Mouse (Mus musculus) hindbrain, embryonic 14.5 days (tissue): ENCODE results near the gene Cebpe. TPM values are rescaled to one million over a fixed set of nuclear protein-coding genes. Genes with fewer than 3 reads are reported as not detected.

Experiments
- ATAC-seq: fragments of 200-750 bp; cut with Nextera tagmentation; 2 replicates; pipeline ENCODE4 v1.8.0; 2017; ENCODE audit warnings: moderate number of reproducible peaks, mild to moderate bottlenecking, moderate TSS enrichment, moderate library complexity; ENCODE audit not compliant: low FRiP score
- DNase-seq: peaks from one replicate; pipeline ENCODE4 v3.0.0-alpha.2; 2015; ENCODE audit warnings: low spot score
- H3K27ac ChIP-seq: fragments of 300-500 bp; sonication (generic); 2 replicates; pipeline ENCODE4 v1.5.1; 2014; ENCODE audit warnings: mild to moderate bottlenecking, moderate library complexity
- H3K27me3 ChIP-seq: fragments of 300-500 bp; sonication (generic); 2 replicates; pipeline ENCODE4 v1.6.1; 2014; ENCODE audit warnings: mild to moderate bottlenecking, low read length, mixed read lengths; ENCODE audit not compliant: control insufficient read depth, insufficient read depth
- H3K36me3 ChIP-seq: fragments of 300-500 bp; sonication (generic); replicated peaks from 2 replicates; pipeline ENCODE4 v1.6.1; 2014; ENCODE audit not compliant: control insufficient read depth, insufficient read depth
- H3K4me1 ChIP-seq: fragments of 300-500 bp; sonication (generic); replicated peaks from 2 replicates; pipeline ENCODE4 v1.6.1; 2014; ENCODE audit warnings: antibody characterized with exemption, low read length, mixed read lengths; ENCODE audit not compliant: control insufficient read depth, insufficient read depth
- H3K4me2 ChIP-seq: fragments of 300-500 bp; sonication (generic); replicated peaks from 2 replicates; pipeline ENCODE4 v1.6.1; 2014; ENCODE audit warnings: mild to moderate bottlenecking, moderate library complexity
- H3K4me3 ChIP-seq: fragments of 300-500 bp; sonication (generic); replicated peaks from 2 replicates; pipeline ENCODE4 v1.5.1; 2014; ENCODE audit warnings: mild to moderate bottlenecking, low read length
- H3K9ac ChIP-seq: fragments of 300-500 bp; sonication (generic); 2 replicates; pipeline ENCODE4 v1.6.1; 2014
- H3K9me3 ChIP-seq: fragments of 300-500 bp; sonication (generic); 2 replicates; pipeline ENCODE4 v1.6.1; 2016; ENCODE audit warnings: low read length; ENCODE audit not compliant: control insufficient read depth
- whole genome bisulfite sequencing: fragments of 180-500 bp; shearing (Covaris S2); extraction: QIAGEN DNeasy Blood & Tissue Kit; methylation state at CpG from one replicate; pipeline ENCODE4 v1.1.7; 2014; 5-methylcytosine and 5-hydroxymethylcytosine counted together
- polyA plus RNA-seq: library from polyadenylated mRNA; unstranded; fragments of >200 nt; fragmentation: Nextera tagmentation; extraction: Ambion mirVana; gene quantifications from 2 replicates; pipeline ENCODE4 v1.2.1, GENCODE M21; 2014

Cebpe gene
- polyA plus RNA-seq, 1 experiment from 2014 or later: not detected

DNA sequence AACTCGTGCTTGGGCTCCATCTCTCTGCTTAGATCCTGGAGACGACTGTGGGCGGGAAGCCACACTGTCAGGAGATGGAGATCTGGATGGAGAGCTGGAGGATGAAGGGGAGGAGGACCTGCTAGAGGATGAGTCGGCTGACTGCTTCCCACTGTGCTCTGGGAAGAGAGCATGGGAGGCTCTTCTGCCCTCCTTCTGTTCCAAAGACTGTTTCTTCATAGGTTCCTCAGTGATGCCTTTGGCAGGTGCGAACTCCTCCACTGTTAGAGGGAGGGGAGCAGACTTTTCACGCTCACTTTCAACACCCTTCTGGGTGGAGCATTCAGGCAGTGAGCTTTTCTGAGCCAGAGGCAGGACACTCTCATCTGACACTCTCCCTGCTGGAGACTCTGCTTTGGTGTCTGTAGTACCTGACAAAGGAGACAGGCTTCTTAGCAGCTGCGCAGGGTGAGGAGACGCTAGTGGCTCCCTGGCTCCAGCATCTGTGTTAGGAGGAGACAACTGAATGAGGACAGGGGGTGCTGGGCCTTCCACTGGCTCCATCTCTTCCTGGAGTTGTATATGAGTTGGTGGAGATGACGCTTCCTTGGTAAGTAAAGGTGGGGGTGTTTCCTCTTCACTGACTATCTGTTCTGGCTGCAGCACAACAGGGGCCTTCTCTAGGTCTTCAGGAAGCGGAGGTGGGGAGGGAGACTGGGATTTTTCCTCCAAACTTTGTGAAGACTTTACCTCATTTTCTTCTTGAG is 47.3 kb downstream of the Cebpe start:
- no peak overlapping the region for H3K4me2 ChIP-seq
- 91% methylated on average over 10 of the region's 10 CpGs for WGBS
- H3K36me3 ChIP-seq: peaks cover 96% of the 10 kb centered on the region
- no peaks in the 10 kb centered on the region for H3K9me3 ChIP-seq
- no peak overlapping the region for H3K4me3 ChIP-seq
- no peaks in the 10 kb centered on the region for H3K4me1 ChIP-seq
- DNase-seq: no peak
- no peak overlapping the region for H3K9ac ChIP-seq
- ATAC-seq: no peak
- no peak overlapping the region for H3K27ac ChIP-seq
- H3K27me3 ChIP-seq: no peaks in the 10 kb centered on the region

Other genes starting within 250 kb of the Cebpe start
- 29.2 and 30.8 TPM in 2 replicates for gene Lrp10, start 248.0 kb downstream of the Cebpe start, polyA plus RNA-seq
- 32.5 and 41.1 TPM in 2 replicates for gene Rem2, start 236.1 kb downstream of the Cebpe start, polyA plus RNA-seq
- gene Prmt5, start 194.6 kb downstream of the Cebpe start, polyA plus RNA-seq: 90.0 and 99.7 TPM in 2 replicates
- gene Haus4, start 157.6 kb downstream of the Cebpe start, polyA plus RNA-seq: 15.3 and 15.7 TPM in 2 replicates
- 3.2 and 5.0 TPM in 2 replicates for gene Ajuba, start 134.6 kb downstream of the Cebpe start, polyA plus RNA-seq
- 3.1 and 3.7 TPM in 2 replicates for gene 4931414P19Rik, start 106.2 kb downstream of the Cebpe start, polyA plus RNA-seq
- gene Psmb5, start 94.2 kb downstream of the Cebpe start, polyA plus RNA-seq: 422 and 425 TPM in 2 replicates
- 0.16 TPM in 1 of 2 replicates, not detected in the other for gene Psmb11, start 90.7 kb downstream of the Cebpe start, polyA plus RNA-seq
- not detected in 2 replicates for gene Gm17606, start 71.2 kb downstream of the Cebpe start, polyA plus RNA-seq
- gene Cdh24, start 70.8 kb downstream of the Cebpe start, polyA plus RNA-seq: 10.5 and 12.2 TPM in 2 replicates
- gene 1700123O20Rik, start 26.0 kb downstream of the Cebpe start, polyA plus RNA-seq: 67.1 and 71.2 TPM in 2 replicates
- gene Acin1, start 25.2 kb downstream of the Cebpe start, polyA plus RNA-seq: 98.2 and 99.1 TPM in 2 replicates
- gene Gm29776, start 13.3 kb downstream of the Cebpe start, polyA plus RNA-seq: 0.21 and 0.29 TPM in 2 replicates
- gene Slc7a8, start 69.8 kb upstream of the Cebpe start, polyA plus RNA-seq: 9.8 and 10.7 TPM in 2 replicates
- gene Rnf212b, start 102.0 kb upstream of the Cebpe start, polyA plus RNA-seq: not detected in 2 replicates
- gene Homez, start 158.8 kb upstream of the Cebpe start, polyA plus RNA-seq: 10.7 and 10.8 TPM in 2 replicates
- gene Ppp1r3e, start 165.4 kb upstream of the Cebpe start, polyA plus RNA-seq: 5.0 and 5.7 TPM in 2 replicates
- 5.2 and 5.3 TPM in 2 replicates for gene Bcl2l2, start 171.2 kb upstream of the Cebpe start, polyA plus RNA-seq
- not detected in 2 replicates for gene Gm20521, start 171.3 kb upstream of the Cebpe start, polyA plus RNA-seq
- 141 and 159 TPM in 2 replicates for gene Pabpn1, start 180.3 kb upstream of the Cebpe start, polyA plus RNA-seq
- 136 and 142 TPM in 2 replicates for gene Slc22a17, start 201.0 kb upstream of the Cebpe start, polyA plus RNA-seq
- 15.4 and 15.6 TPM in 2 replicates for gene Efs, start 214.0 kb upstream of the Cebpe start, polyA plus RNA-seq
- gene Il25, start 220.5 kb upstream of the Cebpe start, polyA plus RNA-seq: 0.72 and 0.74 TPM in 2 replicates
- 11.3 and 11.4 TPM in 2 replicates for gene Cmtm5, start 224.1 kb upstream of the Cebpe start, polyA plus RNA-seq